Mouse (Mus musculus) neural tube, embryonic 14.5 days (tissue): Measurements from ENCODE around the gene Lamtor2. TPM values are rescaled to one million over a fixed set of nuclear protein-coding genes. Genes with fewer than 3 reads are reported as not detected.
A peak's percentile ranks its signal among the peaks of the same experiment; 100 is the strongest.
"Not testable (repeated sequence)": the region's sequence is repeated elsewhere in the genome, so short reads cannot be mapped to it uniquely, and the experiment has no call there.

ENCODE experiments used
- ATAC-seq: fragments of 200-750 bp; cut with Nextera tagmentation; 2 replicates; pipeline ENCODE4 v1.8.0; 2017; ENCODE audit warnings: low read depth, mild to moderate bottlenecking, moderate TSS enrichment, moderate library complexity
- H3K27ac ChIP-seq: fragments of 300-500 bp; sonication (generic); 2 replicates; pipeline ENCODE4 v1.5.1; 2014; ENCODE audit warnings: low read depth, mild to moderate bottlenecking, control low read depth, low read length, moderate library complexity, mixed read lengths
- H3K27me3 ChIP-seq: fragments of 300-500 bp; sonication (generic); 2 replicates; pipeline ENCODE4 v1.6.1; 2014; ENCODE audit warnings: low read length; ENCODE audit not compliant: control insufficient read depth, insufficient read depth
- H3K36me3 ChIP-seq: fragments of 300-500 bp; sonication (generic); 2 replicates; pipeline ENCODE4 v1.6.1; 2014; ENCODE audit warnings: low read length, mixed read lengths; ENCODE audit not compliant: control insufficient read depth, insufficient read depth
- H3K4me1 ChIP-seq: fragments of 300-500 bp; sonication (generic); 2 replicates; pipeline ENCODE4 v1.6.1; 2014; ENCODE audit warnings: low read length; ENCODE audit not compliant: control insufficient read depth, insufficient read depth
- H3K4me2 ChIP-seq: fragments of 300-500 bp; sonication (generic); 2 replicates; pipeline ENCODE4 v1.6.1; 2014; ENCODE audit warnings: mild to moderate bottlenecking, low read depth, low read length, control low read depth
- H3K4me3 ChIP-seq: fragments of 300-500 bp; sonication (generic); 2 replicates; pipeline ENCODE4 v1.5.1; 2014; ENCODE audit warnings: low read depth, low read length, control low read depth, mixed read lengths
- H3K9ac ChIP-seq: fragments of 300-500 bp; sonication (generic); replicated peaks from 2 replicates; pipeline ENCODE4 v1.6.1; 2014; ENCODE audit warnings: low read depth, mild to moderate bottlenecking, control low read depth, low read length, mixed read lengths
- H3K9me3 ChIP-seq: fragments of 300-500 bp; sonication (generic); 2 replicates; pipeline ENCODE4 v1.6.1; 2016; ENCODE audit warnings: low read length; ENCODE audit not compliant: control insufficient read depth
- WGBS: fragments of 180-500 bp; shearing (Covaris S2); extraction: QIAGEN DNeasy Blood & Tissue Kit; methylation state at CpG from one replicate; pipeline ENCODE4 v1.1.7; 2014; 5-methylcytosine and 5-hydroxymethylcytosine counted together
- polyA plus RNA-seq: library from polyadenylated mRNA; unstranded; fragments of >200 nt; fragmentation: Nextera tagmentation; extraction: Ambion mirVana; gene quantifications from 2 replicates; pipeline ENCODE4 v1.2.1, GENCODE M21; 2014

Gene Lamtor2
- polyA plus RNA-seq, 1 experiment from 2014 or later = 97.0 TPM

- Histone ChIP-seq H3K27me3 (no peaks in the 10 kb centered on the region), H3K9ac (no peak overlapping the region), H3K4me2 (no peak overlapping the region), H3K9me3 (no peaks in the 10 kb centered on the region), H3K27ac (no peak overlapping the region), H3K4me3 (no peak overlapping the region), H3K36me3 (peaks cover 42% of the 10 kb centered on the region), H3K4me1 (no peaks in the 10 kb centered on the region)
- no peak for ATAC-seq
- WGBS = 91% methylated on average over 5 of the region's 5 CpGs
Observed at GRCm38 (mm10) chr3:88586640-88587039, 33.8 kb upstream of the Lamtor2 start.

- peaks cover 42% of the 10 kb centered on the region for H3K36me3 ChIP-seq
Observed at GRCm38 (mm10) chr3:88585769-88586168, 32.9 kb upstream of the Lamtor2 start.

GRCm38 (mm10) chr3:88579454-88580117 is 26.7 kb upstream of the Lamtor2 start:
- Histone ChIP-seq H3K4me3 (peak overlapping the region; percentile 88), H3K9me3 (no peaks in the 10 kb centered on the region), H3K27ac (0 out of 2 replicates have a peak overlapping the region, but pooled peaks have one; percentile 34), H3K4me2 (peak overlapping the region; percentile 90), H3K4me1 (peaks cover 7% of the 10 kb centered on the region), H3K36me3 (peaks cover 16% of the 10 kb centered on the region; the same call in 1 of the 2 replicates), H3K27me3 (no peaks in the 10 kb centered on the region), H3K9ac (peak overlapping the region; percentile 82)
- under 1% methylated on average over 34 of the region's 34 CpGs for WGBS
- ATAC-seq = peak; percentile 92; the same call in 1 of the 2 replicates

More at GRCm38 (mm10) chr3:88585769-88586168, 32.9 kb upstream of the Lamtor2 start:
- Histone ChIP-seq H3K27ac (no peak overlapping the region), H3K4me2 (no peak overlapping the region), H3K27me3 (no peaks in the 10 kb centered on the region), H3K9ac (no peak overlapping the region), H3K4me1 (no peaks in the 10 kb centered on the region; the same call in 1 of the 2 replicates), H3K4me3 (no peak overlapping the region), H3K9me3 (no peaks in the 10 kb centered on the region)
- 94% methylated on average over 6 of the region's 6 CpGs for WGBS
- ATAC-seq = no peak

GRCm38 (mm10) chr3:88578498-88579424 is 25.9 kb upstream of the Lamtor2 start:
- H3K27ac ChIP-seq = no peak overlapping the region
- H3K9me3 ChIP-seq = no peaks in the 10 kb centered on the region
- no peak overlapping the region for H3K9ac ChIP-seq
- peaks cover 7% of the 10 kb centered on the region for H3K4me1 ChIP-seq
- WGBS = 50% methylated on average over 8 of the region's 8 CpGs
- peak overlapping the region; percentile 90 for H3K4me2 ChIP-seq
- H3K36me3 ChIP-seq = peaks cover 16% of the 10 kb centered on the region; the same call in 1 of the 2 replicates
- ATAC-seq = peak; percentile 12; the same call in 1 of the 2 replicates
- no peaks in the 10 kb centered on the region for H3K27me3 ChIP-seq
- H3K4me3 ChIP-seq = peak overlapping the region; percentile 88

GRCm38 (mm10) chr3:88577846-88578245 is 25.0 kb upstream of the Lamtor2 start:
- H3K27me3 ChIP-seq, H3K9ac ChIP-seq, H3K4me3 ChIP-seq, H3K9me3 ChIP-seq, ATAC-seq, H3K4me1 ChIP-seq, H3K27ac ChIP-seq, H3K4me2 ChIP-seq, H3K36me3 ChIP-seq: not testable (repeated sequence)
- WGBS = 96% methylated on average over 5 of the region's 5 CpGs

- no peak within 1 kb of the TSS for H3K4me2 ChIP-seq
- H3K4me1 ChIP-seq = peaks cover 5% of the 10 kb centered on the region
- H3K36me3 ChIP-seq = no peaks in the 10 kb centered on the region
- H3K9ac ChIP-seq = no peak within 1 kb of the TSS
- H3K27ac ChIP-seq = no peak within 1 kb of the TSS
- H3K4me3 ChIP-seq = no peak within 1 kb of the TSS
- WGBS = 88% methylated on average over 3 of the region's 3 CpGs
- H3K27me3 ChIP-seq = no peaks in the 10 kb centered on the region
- ATAC-seq = no peak
- H3K9me3 ChIP-seq = no peaks in the 10 kb centered on the region
Observed at GRCm38 (mm10) chr3:88575540-88575939, 22.7 kb upstream of the Lamtor2 start, which contains the start of gene Ssr2. Ssr2 (plus strand) TSS chr3:88575876.

- Histone ChIP-seq H3K27me3 (no peaks in the 10 kb centered on the region), H3K4me1 (no peaks in the 10 kb centered on the region), H3K9ac (no peak overlapping the region), H3K9me3 (no peaks in the 10 kb centered on the region), H3K4me2 (no peak overlapping the region), H3K27ac (no peak overlapping the region), H3K36me3 (peaks cover 8% of the 10 kb centered on the region; the same call in 1 of the 2 replicates), H3K4me3 (no peak overlapping the region)
- 94% methylated on average over 2 of the region's 2 CpGs for WGBS
- ATAC-seq = no peak
Observed at GRCm38 (mm10) chr3:88573810-88574209, 20.9 kb upstream of the Lamtor2 start.

GRCm38 (mm10) chr3:88572835-88573234 is 20.0 kb upstream of the Lamtor2 start:
- peaks cover 17% of the 10 kb centered on the region for H3K36me3 ChIP-seq
- H3K9ac ChIP-seq = no peak overlapping the region
- H3K4me3 ChIP-seq = no peak overlapping the region
- H3K4me2 ChIP-seq = no peak overlapping the region
- WGBS = 74% methylated on average over 2 of the region's 2 CpGs
- no peaks in the 10 kb centered on the region for H3K27me3 ChIP-seq
- no peaks in the 10 kb centered on the region for H3K9me3 ChIP-seq
- no peak for ATAC-seq
- H3K4me1 ChIP-seq = no peaks in the 10 kb centered on the region
- H3K27ac ChIP-seq = no peak overlapping the region

- Histone ChIP-seq H3K27me3 (no peaks in the 10 kb centered on the region), H3K27ac (no peak overlapping the region), H3K4me2 (no peak overlapping the region), H3K36me3 (peaks cover 24% of the 10 kb centered on the region), H3K4me1 (no peaks in the 10 kb centered on the region), H3K4me3 (no peak overlapping the region), H3K9me3 (no peaks in the 10 kb centered on the region), H3K9ac (no peak overlapping the region)
- WGBS = 75% methylated on average over 1 of the region's 1 CpGs
- ATAC-seq = no peak
Observed at GRCm38 (mm10) chr3:88571856-88572255, 19.0 kb upstream of the Lamtor2 start.
